Mouse (Mus musculus): ENCODE measurements around the gene Obscn.

- no peak for TF ChIP-seq CTCF (IDR thresholded peaks at IDR 0.05; ENCODE audit: low read depth, low read length)
- TF ChIP-seq GATA1 (IDR thresholded peaks at IDR 0.05; ENCODE audit: borderline replicate concordance, low read length): no peak
- no peak for TF ChIP-seq POLR2AphosphoS5 (IDR thresholded peaks at IDR 0.05; ENCODE audit: insufficient replicate concordance, low read depth, low read length)
- no peak for TF ChIP-seq TAL1 (conservative IDR thresholded peaks at IDR 0.05; ENCODE audit: low read depth, low read length)
Observed at GRCm38 (mm10) chr11:59185490-59185889, 49.3 kb upstream of the Obscn start.
